Mouse (Mus musculus) testis, adult 2 months (tissue): Measurements from ENCODE around the gene Tbc1d8b.

Experiments used
- CTCF ChIP-seq: fragments of 200-500 bp; IDR thresholded peaks from 2 replicates; pipeline ENCODE4 v1.5.1; 2012; ENCODE audit warnings: low read depth, mild to moderate bottlenecking, inconsistent platforms, low read length, moderate library complexity; ENCODE audit not compliant: control insufficient read depth, insufficient read depth, insufficient replicate concordance
- POLR2A ChIP-seq: fragments of 200-500 bp; IDR thresholded peaks from 2 replicates; pipeline ENCODE4 v1.6.1; 2012; ENCODE audit warnings: low read depth, mild to moderate bottlenecking, inconsistent platforms, low read length, moderate library complexity; ENCODE audit not compliant: control insufficient read depth

GRCm38 (mm10) chrX:139662111-139662510, 22.7 kb upstream of the Tbc1d8b start:
- no peak for TF ChIP-seq CTCF
- no peak for TF ChIP-seq POLR2A
